Mouse (Mus musculus) thymus, adult 2 months (tissue): Measurements from ENCODE around the gene Gm16434. TPM values are rescaled to one million over a fixed set of nuclear protein-coding genes. Genes with fewer than 3 reads are reported as not detected.
"Not testable (repeated sequence)": the region's sequence is repeated elsewhere in the genome, so short reads cannot be mapped to it uniquely, and the experiment has no call there.

Experiments
- DNase-seq: peaks from one replicate; pipeline ENCODE4 v3.0.0; 2021
- H3K27ac ChIP-seq: fragments of 200-500 bp; 2 replicates; pipeline ENCODE4 v1.5.1; 2012; ENCODE audit warnings: low read length, control low read depth; ENCODE audit not compliant: control insufficient read depth, insufficient read depth
- H3K27me3 ChIP-seq: fragments of 200-500 bp; 2 replicates; pipeline ENCODE4 v1.6.1; 2012; ENCODE audit warnings: mild to moderate bottlenecking, low read length, moderate library complexity, mixed read lengths; ENCODE audit not compliant: control insufficient read depth, insufficient read depth
- H3K36me3 ChIP-seq: fragments of 200-500 bp; 2 replicates; pipeline ENCODE4 v1.6.1; 2012; ENCODE audit warnings: mild to moderate bottlenecking, low read length, moderate library complexity; ENCODE audit not compliant: control insufficient read depth, insufficient read depth
- H3K4me1 ChIP-seq: fragments of 200-500 bp; replicated peaks from 2 replicates; pipeline ENCODE4 v1.6.1; 2012; ENCODE audit warnings: low read length; ENCODE audit not compliant: control insufficient read depth, insufficient read depth
- H3K4me3 ChIP-seq: fragments of 200-500 bp; 2 replicates; pipeline ENCODE4 v1.5.1; 2012; ENCODE audit warnings: mild to moderate bottlenecking, low read length, control low read depth, moderate library complexity; ENCODE audit not compliant: control insufficient read depth, insufficient read depth
- WGBS: fragments of 180-500 bp; shearing (Covaris S2); methylation state at CpG from one replicate; pipeline ENCODE4 v1.1.7; 2018; 5-methylcytosine and 5-hydroxymethylcytosine counted together
- polyA plus RNA-seq: library from polyadenylated mRNA; depleted of rRNA; stranded (reverse); fragments of >200 nt; gene quantifications from 2 replicates; pipeline ENCODE4 v1.2.3, GENCODE M21; 2012; rRNA removed

The Gm16434 gene
- not detected in 2 replicates for polyA plus RNA-seq

- DNase-seq, H3K4me1 ChIP-seq, H3K27ac ChIP-seq, H3K4me3 ChIP-seq, H3K27me3 ChIP-seq, H3K36me3 ChIP-seq: not testable (repeated sequence)
- no CpG with 5 or more reads among the region's 2 CpGs for WGBS
Measured at GRCm38 (mm10) chr14:7194440-7194839, at the start of gene Gm16434. Gene Gm16434, minus strand, starts transcription at chr14:7194540.

GRCm38 (mm10) chr14:7243498-7243897 is 49.2 kb upstream of the Gm16434 start:
- not testable (repeated sequence) for H3K36me3 ChIP-seq, DNase-seq, H3K27me3 ChIP-seq, H3K27ac ChIP-seq, H3K4me1 ChIP-seq, H3K4me3 ChIP-seq
- WGBS: 6% methylated on average over 8 of the region's 10 CpGs

- not testable (repeated sequence) for H3K4me1 ChIP-seq, H3K4me3 ChIP-seq, H3K36me3 ChIP-seq, H3K27me3 ChIP-seq, H3K27ac ChIP-seq
- 100% methylated on average over 2 of the region's 3 CpGs for whole genome bisulfite sequencing
- peak; percentile 0 for DNase-seq
Measured at GRCm38 (mm10) chr14:7200070-7200469, 5.7 kb upstream of the Gm16434 start.

- H3K27ac ChIP-seq, H3K27me3 ChIP-seq, H3K4me3 ChIP-seq, H3K36me3 ChIP-seq, H3K4me1 ChIP-seq: not testable (repeated sequence)
- DNase-seq: peak; percentile 1
- WGBS: no CpG with 5 or more reads among the region's 37 CpGs
Measured at GRCm38 (mm10) chr14:7174483-7174971, 19.8 kb downstream of the Gm16434 start, which contains the start of gene Gm3512. Gene Gm3512, minus strand, starts transcription at chr14:7174533.

Other genes with a start within 250 kb of the Gm16434 start
- not detected in 2 replicates for gene Gm6356, start 220.7 kb downstream of the Gm16434 start, polyA plus RNA-seq
- gene Gm10406, start 167.1 kb downstream of the Gm16434 start, polyA plus RNA-seq: 0.30 TPM in 1 of 2 replicates, not detected in the other
- not detected in 2 replicates for gene Gm3685, start 149.6 kb downstream of the Gm16434 start, polyA plus RNA-seq
- gene Gm3696, start 93.9 kb downstream of the Gm16434 start, polyA plus RNA-seq: 0.11 and 0.42 TPM in 2 replicates
- not detected in 2 replicates for gene Gm6676, start 69.1 kb downstream of the Gm16434 start, polyA plus RNA-seq
- gene Gm3512, start 20.0 kb downstream of the Gm16434 start, polyA plus RNA-seq: 0.18 and 0.44 TPM in 2 replicates
- gene Gm3727, start 70.2 kb upstream of the Gm16434 start, polyA plus RNA-seq: not detected in 2 replicates
- 0.24 and 0.57 TPM in 2 replicates for gene Gm3739, start 120.5 kb upstream of the Gm16434 start, polyA plus RNA-seq
- not detected in 2 replicates for gene Gm5797, start 137.9 kb upstream of the Gm16434 start, polyA plus RNA-seq
- not detected in 2 replicates for gene Gm8374, start 170.6 kb upstream of the Gm16434 start, polyA plus RNA-seq